Mouse (Mus musculus): ENCODE data around the gene Wdfy3. TPM values are rescaled to one million over a fixed set of nuclear protein-coding genes. Genes with fewer than 3 reads are reported as not detected.

Gene Wdfy3
- total RNA-seq, 2 experiments from 2014 or later: 52.6 to 58.6 TPM

GRCm38 (mm10) chr5:101802358-101803022 is 267.2 kb downstream of the Wdfy3 start:
- no peak for DNase-seq (ENCODE audit: low spot score in 2 of 2)

GRCm38 (mm10) chr5:101801891-101802290 is 267.8 kb downstream of the Wdfy3 start:
- DNase-seq (ENCODE audit: low spot score in 2 of 2): no peak

- DNase-seq (ENCODE audit: low spot score in 2 of 2): no peak
Measured at GRCm38 (mm10) chr5:101792665-101793064, 277.1 kb downstream of the Wdfy3 start.

GRCm38 (mm10) chr5:101790560-101790959 is 279.2 kb downstream of the Wdfy3 start:
- DNase-seq (ENCODE audit: low spot score in 2 of 2): no peak

- no peak for DNase-seq (ENCODE audit: low spot score in 2 of 2)
Measured at GRCm38 (mm10) chr5:101789770-101790169, 280.0 kb downstream of the Wdfy3 start.

DNA sequence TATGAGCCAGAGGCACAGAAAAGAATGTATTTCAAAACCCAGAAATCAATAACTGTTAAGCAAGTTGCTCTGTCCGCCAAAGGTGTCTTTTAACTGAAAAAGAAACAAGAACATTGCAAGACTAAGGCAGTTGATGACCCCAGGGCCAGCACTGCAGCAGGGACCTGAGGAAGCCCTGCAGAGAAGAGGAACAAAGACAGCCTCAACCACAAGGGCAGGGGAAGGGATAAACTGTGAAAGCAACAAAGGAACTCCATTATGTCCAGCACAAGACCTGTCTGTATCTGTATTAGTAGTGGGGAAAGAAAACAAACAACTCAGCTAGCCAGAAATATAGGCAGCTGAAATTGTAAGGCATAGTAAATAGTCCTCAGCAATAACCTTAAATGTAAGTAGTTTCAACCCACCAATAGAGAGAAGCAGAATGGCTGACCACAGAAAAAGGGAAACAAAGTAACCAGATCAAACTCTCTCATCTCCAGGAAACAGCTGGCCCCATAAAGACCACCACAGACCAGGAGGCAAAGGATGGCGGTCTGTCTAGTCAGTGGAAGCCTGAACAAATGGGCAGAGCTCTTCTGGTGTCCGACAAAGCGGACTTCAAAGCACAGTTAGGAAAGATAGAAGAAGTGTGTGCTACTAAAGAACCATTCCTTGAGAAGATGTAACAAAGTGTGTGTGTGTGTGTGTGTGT is 283.7 kb downstream of the Wdfy3 start:
- no peak for DNase-seq (ENCODE audit: low spot score in 2 of 2)

DNA sequence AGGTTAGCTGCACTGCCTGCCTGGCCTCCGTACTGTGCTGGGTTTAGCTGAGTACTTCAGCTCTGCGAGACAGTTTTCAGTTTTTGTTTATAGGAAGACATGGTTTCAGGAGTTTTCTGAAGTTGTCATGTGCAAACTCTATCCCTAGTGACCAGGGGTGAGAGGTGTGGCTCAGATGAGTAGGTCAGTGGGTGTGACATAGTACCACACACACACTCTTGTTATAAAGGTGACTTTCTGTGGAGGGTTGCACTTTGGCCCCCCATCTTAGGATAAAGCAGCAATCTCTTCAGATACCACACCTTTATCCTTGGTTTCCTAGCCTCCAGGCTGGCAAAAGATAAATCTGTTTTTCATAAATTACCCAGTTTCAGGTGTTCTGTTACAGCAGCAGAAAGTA is 284.9 kb downstream of the Wdfy3 start:
- no peak for DNase-seq (ENCODE audit: low spot score in 2 of 2)

- no peak for DNase-seq (ENCODE audit: low spot score in 2 of 2)
Measured at GRCm38 (mm10) chr5:101784328-101784727, 285.4 kb downstream of the Wdfy3 start.

Data from adrenal gland, postnatal 4 days (tissue).